Mouse (Mus musculus) left cerebral cortex, adult 11 months (tissue): ENCODE data around the gene Rftn2.

Experiments
- DNase-seq: peaks from one replicate; pipeline ENCODE4 v3.0.0; 2022; ENCODE audit warnings: low spot score

Rftn2 gene

GRCm38 (mm10) chr1:55123561-55123960 is 103.0 kb downstream of the Rftn2 start:
- DNase-seq: no peak

GRCm38 (mm10) chr1:55123046-55123445 is 103.5 kb downstream of the Rftn2 start:
- DNase-seq: no peak
